Mouse (Mus musculus): ENCODE data around the gene Igsf8. TPM values are rescaled to one million over a fixed set of nuclear protein-coding genes. Genes with fewer than 3 reads are reported as not detected.

Igsf8 gene
- total and polyA plus RNA-seq, 3 experiments: 10.9 to 39.9 (median 13.5) TPM

- DNase-seq: no peak
- Histone ChIP-seq H3K79me2 (replicated peaks; ENCODE audit: control insufficient read depth, insufficient read depth, low read length) (no peaks in the 10 kb centered on the region), H3K9ac (ENCODE audit: low read depth, low read length) (no peak overlapping the region), H3K27me3 (ENCODE audit: control insufficient read depth, insufficient read depth, low read length) (peaks cover 6% of the 10 kb centered on the region; the same call in 1 of the 2 replicates), H3K4me1 (ENCODE audit: control insufficient read depth, insufficient read depth, low read length) (no peaks in the 10 kb centered on the region), H3K27ac (no peak overlapping the region), H3K36me3 (ENCODE audit: control insufficient read depth, insufficient read depth, low read length) (no peaks in the 10 kb centered on the region), H3K4me3 (no peak overlapping the region)
- intact Hi-C loops (cut with DNase I): no loop called here
- 79% methylated on average over 3 of the region's 3 CpGs for WGBS
- TF ChIP-seq POLR2A (IDR thresholded peaks at IDR 0.05; ENCODE audit: insufficient read depth, low read depth, low read length) (no peak), CTCF (IDR thresholded peaks at IDR 0.05) (no peak), EP300 (IDR thresholded peaks at IDR 0.05; ENCODE audit: insufficient read depth, low read depth, low read length) (no peak)
These were observed 81.3 kb downstream of the Igsf8 start for GRCm38 (mm10) chr1:172342729-172343128.

- H3K4me1 ChIP-seq (ENCODE audit: control insufficient read depth, insufficient read depth, low read length): no peaks in the 10 kb centered on the region
- TF ChIP-seq EP300 (IDR thresholded peaks at IDR 0.05; ENCODE audit: insufficient read depth, low read depth, low read length): no peak
- no peak for TF ChIP-seq CTCF (IDR thresholded peaks at IDR 0.05)
- no peak for TF ChIP-seq POLR2A (IDR thresholded peaks at IDR 0.05; ENCODE audit: insufficient read depth, low read depth, low read length)
- intact Hi-C loops (cut with DNase I): no loop called here
- H3K36me3 ChIP-seq (ENCODE audit: control insufficient read depth, insufficient read depth, low read length): no peaks in the 10 kb centered on the region
- H3K27ac ChIP-seq: no peak overlapping the region
- no peak for DNase-seq
- H3K9ac ChIP-seq (ENCODE audit: low read depth, low read length): no peak overlapping the region
- WGBS: 54% methylated on average over 3 of the region's 3 CpGs
- H3K4me3 ChIP-seq: no peak overlapping the region
- H3K79me2 ChIP-seq (replicated peaks; ENCODE audit: control insufficient read depth, insufficient read depth, low read length): no peaks in the 10 kb centered on the region
- peaks cover 6% of the 10 kb centered on the region; the same call in 1 of the 2 replicates for H3K27me3 ChIP-seq (ENCODE audit: control insufficient read depth, insufficient read depth, low read length)
These were observed 82.5 kb downstream of the Igsf8 start for GRCm38 (mm10) chr1:172343914-172344313.

GRCm38 (mm10) chr1:172344820-172345219 is 83.4 kb downstream of the Igsf8 start:
- no peak for TF ChIP-seq POLR2A (IDR thresholded peaks at IDR 0.05; ENCODE audit: insufficient read depth, low read depth, low read length)
- no peak for TF ChIP-seq EP300 (IDR thresholded peaks at IDR 0.05; ENCODE audit: insufficient read depth, low read depth, low read length)
- no peak for TF ChIP-seq CTCF (IDR thresholded peaks at IDR 0.05)
- H3K36me3 ChIP-seq (ENCODE audit: control insufficient read depth, insufficient read depth, low read length): no peaks in the 10 kb centered on the region
- no peaks in the 10 kb centered on the region for H3K79me2 ChIP-seq (replicated peaks; ENCODE audit: control insufficient read depth, insufficient read depth, low read length)
- H3K9ac ChIP-seq (ENCODE audit: low read depth, low read length): no peak overlapping the region
- H3K27me3 ChIP-seq (ENCODE audit: control insufficient read depth, insufficient read depth, low read length): peaks cover 6% of the 10 kb centered on the region; the same call in 1 of the 2 replicates
- intact Hi-C loops (cut with DNase I): no loop called here
- H3K4me1 ChIP-seq (ENCODE audit: control insufficient read depth, insufficient read depth, low read length): no peaks in the 10 kb centered on the region
- no peak overlapping the region for H3K4me3 ChIP-seq
- 75% methylated on average over 7 of the region's 7 CpGs for WGBS
- DNase-seq: no peak
- H3K27ac ChIP-seq: no peak overlapping the region

GRCm38 (mm10) chr1:172346707-172347106 is 85.3 kb downstream of the Igsf8 start:
- Histone ChIP-seq H3K79me2 (replicated peaks; ENCODE audit: control insufficient read depth, insufficient read depth, low read length) (no peaks in the 10 kb centered on the region), H3K4me3 (no peak overlapping the region), H3K4me1 (ENCODE audit: control insufficient read depth, insufficient read depth, low read length) (no peaks in the 10 kb centered on the region), H3K27ac (no peak overlapping the region), H3K36me3 (ENCODE audit: control insufficient read depth, insufficient read depth, low read length) (no peaks in the 10 kb centered on the region), H3K9ac (ENCODE audit: low read depth, low read length) (no peak overlapping the region), H3K27me3 (ENCODE audit: control insufficient read depth, insufficient read depth, low read length) (peaks cover 6% of the 10 kb centered on the region; the same call in 1 of the 2 replicates)
- DNase-seq: no peak
- WGBS: 75% methylated on average over 10 of the region's 10 CpGs
- intact Hi-C loops (cut with DNase I): no loop called here
- TF ChIP-seq EP300 (IDR thresholded peaks at IDR 0.05; ENCODE audit: insufficient read depth, low read depth, low read length) (no peak), POLR2A (IDR thresholded peaks at IDR 0.05; ENCODE audit: insufficient read depth, low read depth, low read length) (no peak), CTCF (IDR thresholded peaks at IDR 0.05) (no peak)

GRCm38 (mm10) chr1:172347382-172347781 is 85.9 kb downstream of the Igsf8 start:
- H3K27me3 ChIP-seq (ENCODE audit: control insufficient read depth, insufficient read depth, low read length): peaks cover 5% of the 10 kb centered on the region; the same call in 1 of the 2 replicates

GRCm38 (mm10) chr1:172349504-172349903 is 88.1 kb downstream of the Igsf8 start:
- no peaks in the 10 kb centered on the region for H3K79me2 ChIP-seq (replicated peaks; ENCODE audit: control insufficient read depth, insufficient read depth, low read length)
- H3K27ac ChIP-seq: no peak overlapping the region
- TF ChIP-seq POLR2A (IDR thresholded peaks at IDR 0.05; ENCODE audit: insufficient read depth, low read depth, low read length): no peak
- TF ChIP-seq CTCF (IDR thresholded peaks at IDR 0.05): no peak
- TF ChIP-seq EP300 (IDR thresholded peaks at IDR 0.05; ENCODE audit: insufficient read depth, low read depth, low read length): no peak
- 75% methylated on average over 5 of the region's 5 CpGs for WGBS
- DNase-seq: no peak
- no peaks in the 10 kb centered on the region for H3K4me1 ChIP-seq (ENCODE audit: control insufficient read depth, insufficient read depth, low read length)
- H3K9ac ChIP-seq (ENCODE audit: low read depth, low read length): no peak overlapping the region
- intact Hi-C loops (cut with DNase I): no loop called here
- peaks cover 5% of the 10 kb centered on the region; the same call in 1 of the 2 replicates for H3K27me3 ChIP-seq (ENCODE audit: control insufficient read depth, insufficient read depth, low read length)
- H3K4me3 ChIP-seq: no peak overlapping the region
- no peaks in the 10 kb centered on the region for H3K36me3 ChIP-seq (ENCODE audit: control insufficient read depth, insufficient read depth, low read length)

More at GRCm38 (mm10) chr1:172347382-172347781, 85.9 kb downstream of the Igsf8 start:
- Histone ChIP-seq H3K4me1 (ENCODE audit: control insufficient read depth, insufficient read depth, low read length) (no peaks in the 10 kb centered on the region), H3K36me3 (ENCODE audit: control insufficient read depth, insufficient read depth, low read length) (no peaks in the 10 kb centered on the region), H3K4me3 (no peak overlapping the region), H3K9ac (ENCODE audit: low read depth, low read length) (no peak overlapping the region), H3K27ac (no peak overlapping the region), H3K79me2 (replicated peaks; ENCODE audit: control insufficient read depth, insufficient read depth, low read length) (no peaks in the 10 kb centered on the region)
- TF ChIP-seq POLR2A (IDR thresholded peaks at IDR 0.05; ENCODE audit: insufficient read depth, low read depth, low read length) (no peak), EP300 (IDR thresholded peaks at IDR 0.05; ENCODE audit: insufficient read depth, low read depth, low read length) (no peak), CTCF (IDR thresholded peaks at IDR 0.05) (no peak)
- intact Hi-C loops (cut with DNase I): no loop called here
- WGBS: 86% methylated on average over 12 of the region's 12 CpGs
- DNase-seq: no peak
